Mouse (Mus musculus): ENCODE data around the gene Hsd3b7. TPM values are rescaled to one million over a fixed set of nuclear protein-coding genes. Genes with fewer than 3 reads are reported as not detected.

The Hsd3b7 gene
- total RNA-seq, 1 experiment = 14.7 TPM

- DNase-seq (ENCODE audit: low read depth, low spot score) = peak; percentile 79
- Histone ChIP-seq H3K9ac (ENCODE audit: insufficient read depth, low read depth, low read length, poor library complexity, severe bottlenecking) (peak within 1 kb of the TSS; percentile 97), H3K36me3 (ENCODE audit: control insufficient read depth, insufficient read depth, low read length, poor library complexity, severe bottlenecking) (peaks cover 19% of the 10 kb centered on the region), H3K9me3 (ENCODE audit: control insufficient read depth, insufficient read depth, low read depth, low read length) (no peaks in the 10 kb centered on the region), H3K27ac (ENCODE audit: insufficient read depth, low read depth, low read length, poor library complexity, severe bottlenecking) (peak within 1 kb of the TSS; percentile 94), H3K4me1 (ENCODE audit: control insufficient read depth in 2 of 2, insufficient read depth in 2 of 2, low read length in 2 of 2, poor library complexity in 1 of 2) (peaks cover 0 to 3% of the 10 kb centered on the region in 2 experiments; a peak in 2 of 4 replicates), H3K4me3 (ENCODE audit: insufficient read depth in 1 of 2, low read depth in 1 of 2, low read length in 2 of 2, poor library complexity in 1 of 2, severe bottlenecking in 1 of 2) (peak within 1 kb of the TSS; percentile 84 to 98)
- TF ChIP-seq HCFC1 (IDR thresholded peaks at IDR 0.05; ENCODE audit: borderline replicate concordance, insufficient read depth, low read length) (no peak), ZNF384 (IDR thresholded peaks at IDR 0.05; ENCODE audit: low read depth, low read length) (peak; percentile 56; the same call in 1 of the 2 replicates), CHD2 (IDR thresholded peaks at IDR 0.05; ENCODE audit: low read depth, low read length) (no peak), ZC3H11A (IDR thresholded peaks at IDR 0.05; ENCODE audit: borderline replicate concordance, low read depth, low read length) (peak; percentile 96), MAFK (IDR thresholded peaks at IDR 0.05; ENCODE audit: insufficient read depth, low read depth, low read length) (0 out of 2 replicates have a peak, but pooled peaks have one; percentile 18)
- in situ Hi-C loops (cut with MboI; ENCODE audit: low sequenced_read_pairs in 2 of 2, unreplicated experiment in 2 of 2) = no loop called here
Observed at GRCm38 (mm10) chr7:127776426-127776825, 24.0 kb upstream of the Hsd3b7 start, which contains the start of gene Setd1a. Gene Setd1a (plus strand): TSS chr7:127776670.

- DNase-seq (ENCODE audit: low read depth, low spot score) = peak; percentile 93
- TF ChIP-seq ZNF384 (IDR thresholded peaks at IDR 0.05; ENCODE audit: low read depth, low read length) (no peak), MAFK (IDR thresholded peaks at IDR 0.05; ENCODE audit: insufficient read depth, low read depth, low read length) (no peak), HCFC1 (IDR thresholded peaks at IDR 0.05; ENCODE audit: borderline replicate concordance, insufficient read depth, low read length) (peak; percentile 70), ZC3H11A (IDR thresholded peaks at IDR 0.05; ENCODE audit: borderline replicate concordance, low read depth, low read length) (peak; percentile 100), CHD2 (IDR thresholded peaks at IDR 0.05; ENCODE audit: low read depth, low read length) (peak; percentile 30; the same call in 1 of the 2 replicates)
- peak overlapping the region; percentile 94 for H3K27ac ChIP-seq (ENCODE audit: insufficient read depth, low read depth, low read length, poor library complexity, severe bottlenecking)
- no peaks in the 10 kb centered on the region for H3K9me3 ChIP-seq (ENCODE audit: control insufficient read depth, insufficient read depth, low read depth, low read length)
- H3K36me3 ChIP-seq (ENCODE audit: control insufficient read depth, insufficient read depth, low read length, poor library complexity, severe bottlenecking) = peaks cover 19% of the 10 kb centered on the region
- in situ Hi-C loops (cut with MboI; ENCODE audit: low sequenced_read_pairs in 2 of 2, unreplicated experiment in 2 of 2) = no loop called here
- H3K4me3 ChIP-seq (ENCODE audit: insufficient read depth in 1 of 2, low read depth in 1 of 2, low read length in 2 of 2, poor library complexity in 1 of 2, severe bottlenecking in 1 of 2) = peak overlapping the region; percentile 84 to 98
- H3K9ac ChIP-seq (ENCODE audit: insufficient read depth, low read depth, low read length, poor library complexity, severe bottlenecking) = peak overlapping the region; percentile 97
- peaks cover 0 to 3% of the 10 kb centered on the region in 2 experiments; a peak in 2 of 4 replicates for H3K4me1 ChIP-seq (ENCODE audit: control insufficient read depth in 2 of 2, insufficient read depth in 2 of 2, low read length in 2 of 2, poor library complexity in 1 of 2)
Observed at GRCm38 (mm10) chr7:127776878-127777473, 23.4 kb upstream of the Hsd3b7 start.

- peaks cover 0 to 3% of the 10 kb centered on the region in 2 experiments; a peak in 2 of 4 replicates for H3K4me1 ChIP-seq (ENCODE audit: control insufficient read depth in 2 of 2, insufficient read depth in 2 of 2, low read length in 2 of 2, poor library complexity in 1 of 2)
- H3K9ac ChIP-seq (ENCODE audit: insufficient read depth, low read depth, low read length, poor library complexity, severe bottlenecking) = peak overlapping the region; percentile 97
- H3K4me3 ChIP-seq (ENCODE audit: insufficient read depth in 1 of 2, low read depth in 1 of 2, low read length in 2 of 2, poor library complexity in 1 of 2, severe bottlenecking in 1 of 2) = peak overlapping the region; percentile 84 to 98
- DNase-seq (ENCODE audit: low read depth, low spot score) = no peak
- H3K27ac ChIP-seq (ENCODE audit: insufficient read depth, low read depth, low read length, poor library complexity, severe bottlenecking) = peak overlapping the region; percentile 94
- TF ChIP-seq HCFC1 (IDR thresholded peaks at IDR 0.05; ENCODE audit: borderline replicate concordance, insufficient read depth, low read length) (no peak), ZNF384 (IDR thresholded peaks at IDR 0.05; ENCODE audit: low read depth, low read length) (no peak), CHD2 (IDR thresholded peaks at IDR 0.05; ENCODE audit: low read depth, low read length) (no peak), MAFK (IDR thresholded peaks at IDR 0.05; ENCODE audit: insufficient read depth, low read depth, low read length) (no peak), ZC3H11A (IDR thresholded peaks at IDR 0.05; ENCODE audit: borderline replicate concordance, low read depth, low read length) (no peak)
- H3K9me3 ChIP-seq (ENCODE audit: control insufficient read depth, insufficient read depth, low read depth, low read length) = no peaks in the 10 kb centered on the region
- in situ Hi-C loops (cut with MboI; ENCODE audit: low sequenced_read_pairs in 2 of 2, unreplicated experiment in 2 of 2) = no loop called here
- H3K36me3 ChIP-seq (ENCODE audit: control insufficient read depth, insufficient read depth, low read length, poor library complexity, severe bottlenecking) = peaks cover 25% of the 10 kb centered on the region
Observed at GRCm38 (mm10) chr7:127777474-127778266, 22.7 kb upstream of the Hsd3b7 start.

- Histone ChIP-seq H3K4me1 (ENCODE audit: control insufficient read depth in 2 of 2, insufficient read depth in 2 of 2, low read length in 2 of 2, poor library complexity in 1 of 2) (peaks cover 0 to 3% of the 10 kb centered on the region in 2 experiments; a peak in 2 of 4 replicates), H3K27ac (ENCODE audit: insufficient read depth, low read depth, low read length, poor library complexity, severe bottlenecking) (no peak overlapping the region), H3K9ac (ENCODE audit: insufficient read depth, low read depth, low read length, poor library complexity, severe bottlenecking) (peak overlapping the region; percentile 97), H3K9me3 (ENCODE audit: control insufficient read depth, insufficient read depth, low read depth, low read length) (no peaks in the 10 kb centered on the region), H3K4me3 (ENCODE audit: insufficient read depth in 1 of 2, low read depth in 1 of 2, low read length in 2 of 2, poor library complexity in 1 of 2, severe bottlenecking in 1 of 2) (peak overlapping the region; percentile 84 to 98), H3K36me3 (ENCODE audit: control insufficient read depth, insufficient read depth, low read length, poor library complexity, severe bottlenecking) (peaks cover 25% of the 10 kb centered on the region)
- in situ Hi-C loops (cut with MboI; ENCODE audit: low sequenced_read_pairs in 2 of 2, unreplicated experiment in 2 of 2) = no loop called here
- TF ChIP-seq CHD2 (IDR thresholded peaks at IDR 0.05; ENCODE audit: low read depth, low read length) (no peak), ZNF384 (IDR thresholded peaks at IDR 0.05; ENCODE audit: low read depth, low read length) (no peak), ZC3H11A (IDR thresholded peaks at IDR 0.05; ENCODE audit: borderline replicate concordance, low read depth, low read length) (no peak), HCFC1 (IDR thresholded peaks at IDR 0.05; ENCODE audit: borderline replicate concordance, insufficient read depth, low read length) (no peak), MAFK (IDR thresholded peaks at IDR 0.05; ENCODE audit: insufficient read depth, low read depth, low read length) (no peak)
- DNase-seq (ENCODE audit: low read depth, low spot score) = no peak
Observed at GRCm38 (mm10) chr7:127778350-127778749, 22.1 kb upstream of the Hsd3b7 start.

Measured in ES-E14 (cell line).